Mouse (Mus musculus): Measurements from ENCODE around the gene Inpp4b.
"Not testable (repeated sequence)": the region's sequence is repeated elsewhere in the genome, so short reads cannot be mapped to it uniquely, and the experiment has no call there.

Gene Inpp4b

DNA sequence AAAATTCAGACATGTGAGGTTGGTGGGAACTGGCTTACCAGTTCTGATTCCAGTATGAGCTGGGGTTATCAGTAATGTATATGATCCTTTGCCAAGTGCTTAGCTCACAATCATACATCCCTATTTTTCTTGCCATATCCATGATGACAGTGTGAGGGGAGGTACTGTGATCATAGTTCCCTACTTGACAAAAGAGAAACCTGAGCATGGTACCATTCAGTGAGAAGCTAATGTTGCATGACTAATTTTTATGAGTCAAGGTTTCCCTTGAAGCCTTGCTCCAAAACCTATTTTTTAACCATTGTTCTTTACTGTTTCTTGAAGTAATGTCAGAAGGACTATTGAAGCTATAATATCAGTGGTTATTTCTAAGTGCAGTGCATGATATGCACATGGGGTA lies 458.4 kb downstream of the Inpp4b start:
- in situ Hi-C loops (cut with MboI; ENCODE audit: low pct_unique_long_range_greater_than_20kb in 1 of 2, low sequenced_read_pairs in 2 of 2, unreplicated experiment in 1 of 2): no loop called here

DNA sequence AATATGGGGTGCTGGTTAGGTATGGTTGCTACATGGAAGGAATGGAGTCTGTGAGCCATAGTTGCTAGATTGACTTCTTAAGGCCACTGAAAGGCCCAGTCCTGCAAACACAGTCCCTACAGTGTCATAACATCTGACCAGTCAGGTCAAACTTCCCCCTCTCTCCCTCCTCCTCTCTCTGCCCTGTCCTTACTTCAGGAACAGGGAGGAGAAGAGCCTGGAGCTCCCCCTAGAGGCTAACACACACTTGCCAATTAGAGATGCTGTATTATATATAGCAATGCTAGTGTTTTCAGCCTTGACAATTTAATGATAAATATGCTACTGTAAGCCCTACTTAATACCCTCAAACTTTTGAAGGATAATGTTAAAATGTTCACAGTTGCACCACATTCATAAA lies 464.4 kb downstream of the Inpp4b start:
- in situ Hi-C loops (cut with MboI; ENCODE audit: low pct_unique_long_range_greater_than_20kb in 1 of 2, low sequenced_read_pairs in 2 of 2, unreplicated experiment in 1 of 2): no loop called here

DNA sequence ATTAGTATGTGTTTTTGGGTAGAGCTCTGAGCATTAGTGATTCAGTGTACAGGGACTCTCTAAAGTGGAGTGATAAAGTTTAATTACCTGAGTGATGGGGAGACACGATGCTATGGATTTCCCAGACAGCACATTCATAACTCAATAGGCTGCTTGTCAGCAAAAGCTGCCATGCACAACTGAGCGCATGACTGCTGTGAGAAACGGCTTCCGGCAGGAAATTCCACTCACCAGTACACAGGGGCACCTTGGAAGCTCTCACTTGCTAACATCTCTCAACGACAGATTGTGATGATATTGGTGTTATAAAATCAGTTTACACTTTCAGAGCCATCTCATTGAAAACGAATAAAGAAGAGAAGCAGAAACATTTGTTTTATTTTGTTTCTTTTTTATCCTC lies 465.2 kb downstream of the Inpp4b start:
- in situ Hi-C loops (cut with MboI; ENCODE audit: low pct_unique_long_range_greater_than_20kb in 1 of 2, low sequenced_read_pairs in 2 of 2, unreplicated experiment in 1 of 2): no loop called here

DNA sequence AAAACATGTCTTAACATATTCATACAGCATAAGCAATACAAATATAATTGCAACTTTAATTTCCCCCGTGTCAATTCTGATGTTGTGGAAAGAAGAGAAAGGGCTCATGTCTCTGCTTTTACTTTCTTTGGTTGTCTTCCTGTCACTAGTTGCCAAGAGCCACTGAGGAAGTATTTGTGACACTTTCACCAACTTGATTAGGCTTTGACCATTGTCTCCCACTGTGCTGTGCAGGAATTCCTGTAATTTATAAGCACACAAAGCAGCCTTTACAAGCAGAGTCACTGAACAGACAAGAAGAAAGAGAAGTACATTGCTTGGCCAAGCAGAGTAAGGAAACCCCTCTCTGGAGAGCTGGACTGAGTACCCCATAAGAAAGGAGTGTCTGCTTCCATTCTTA lies 466.1 kb downstream of the Inpp4b start:
- in situ Hi-C loops (cut with MboI; ENCODE audit: low pct_unique_long_range_greater_than_20kb in 1 of 2, low sequenced_read_pairs in 2 of 2, unreplicated experiment in 1 of 2): no loop called here

DNA sequence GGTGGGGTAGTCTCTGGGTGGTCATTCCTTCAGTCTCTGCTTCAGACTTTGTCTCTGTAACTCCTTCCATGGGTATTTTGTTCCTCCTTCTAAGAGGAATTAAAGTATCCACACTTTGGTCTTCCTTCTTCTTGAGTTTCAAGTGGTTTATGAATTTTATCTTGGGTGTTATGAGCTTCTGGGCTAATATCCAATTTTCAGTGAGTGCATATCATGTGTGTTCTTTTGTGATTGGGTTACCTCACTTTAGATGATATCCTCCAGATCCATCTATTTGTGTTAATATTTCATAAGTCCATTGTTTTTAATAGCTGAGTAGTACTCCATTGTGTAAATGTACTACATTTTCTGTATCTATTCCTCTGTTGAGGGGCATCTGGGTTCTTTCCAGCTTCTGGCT lies 467.1 kb downstream of the Inpp4b start:
- in situ Hi-C loops (cut with MboI; ENCODE audit: low pct_unique_long_range_greater_than_20kb in 1 of 2, low sequenced_read_pairs in 2 of 2, unreplicated experiment in 1 of 2): not testable (repeated sequence)

DNA sequence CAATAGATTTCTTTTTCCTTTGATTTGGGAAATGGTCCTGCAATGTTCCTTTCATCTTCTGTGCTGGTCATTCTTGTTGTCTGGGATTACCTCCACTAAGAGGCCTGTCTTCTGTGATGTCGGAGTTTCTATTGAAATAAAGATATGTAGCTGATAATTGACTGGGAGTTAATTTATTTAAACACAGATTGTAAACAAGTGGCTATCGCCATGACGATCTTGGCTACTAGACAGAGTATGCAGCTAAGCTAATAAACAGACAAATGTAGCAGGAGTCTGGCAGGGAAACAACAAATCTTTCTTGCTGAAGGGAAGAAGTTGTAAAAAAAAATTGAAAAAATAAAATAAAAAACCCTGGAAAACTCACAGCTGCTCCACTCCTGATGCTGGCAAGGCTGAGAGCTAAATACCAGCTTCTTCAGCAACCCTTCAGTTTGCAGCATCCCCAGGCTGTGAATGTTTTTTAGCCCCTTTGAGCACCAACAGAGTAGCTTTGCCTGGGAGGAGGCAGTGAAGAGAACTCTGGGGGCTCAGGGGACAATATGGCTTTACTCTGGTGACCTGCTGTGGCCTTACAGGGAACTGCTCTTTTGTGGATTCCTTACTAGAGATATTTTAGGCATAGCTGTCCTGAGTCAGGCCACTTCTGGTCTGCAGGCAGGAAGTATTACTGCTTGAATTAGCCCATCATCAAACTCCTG lies 469.8 kb downstream of the Inpp4b start:
- in situ Hi-C loops (cut with MboI; ENCODE audit: low pct_unique_long_range_greater_than_20kb in 1 of 2, low sequenced_read_pairs in 2 of 2, unreplicated experiment in 1 of 2): no loop called here

DNA sequence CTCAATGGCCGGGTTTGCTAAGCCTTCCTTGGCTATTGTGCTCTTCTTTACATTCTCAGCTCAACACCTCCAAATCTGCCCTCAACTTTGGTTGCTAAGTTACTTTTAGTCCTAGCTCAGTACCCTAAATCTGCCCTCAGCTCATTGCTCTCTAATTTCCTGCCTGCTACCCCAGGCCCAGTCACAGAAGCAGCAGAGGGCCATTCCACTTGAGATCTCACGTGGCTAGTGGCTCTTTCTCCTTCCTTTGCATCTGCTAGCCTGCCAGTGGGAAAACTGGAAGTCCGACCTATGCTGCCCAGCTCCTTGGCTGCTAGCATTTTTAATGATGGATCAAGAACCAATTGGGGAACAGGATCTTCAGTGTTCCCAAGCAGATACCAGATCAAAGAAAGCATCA lies 472.4 kb downstream of the Inpp4b start:
- in situ Hi-C loops (cut with MboI; ENCODE audit: low pct_unique_long_range_greater_than_20kb in 1 of 2, low sequenced_read_pairs in 2 of 2, unreplicated experiment in 1 of 2): no loop called here

DNA sequence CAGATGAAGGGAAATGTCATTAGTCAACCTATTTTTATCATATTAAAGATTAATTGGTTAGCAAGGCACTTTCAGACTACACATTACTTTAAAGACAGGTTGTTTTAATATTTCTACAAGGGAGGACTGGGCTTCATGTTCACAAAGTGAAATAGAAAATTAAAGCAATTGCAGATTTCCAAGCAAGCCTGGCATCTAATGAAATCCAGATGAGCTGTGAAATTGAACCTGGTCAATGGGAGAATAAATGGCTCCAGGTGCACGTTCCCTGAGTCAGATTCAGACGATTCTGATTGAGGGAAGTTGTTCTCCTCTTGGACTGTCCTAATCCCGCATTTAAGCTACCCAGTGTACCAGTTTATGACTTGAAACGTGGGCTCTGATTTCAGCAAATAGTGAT lies 473.2 kb downstream of the Inpp4b start:
- in situ Hi-C loops (cut with MboI; ENCODE audit: low pct_unique_long_range_greater_than_20kb in 1 of 2, low sequenced_read_pairs in 2 of 2, unreplicated experiment in 1 of 2): no loop called here

DNA sequence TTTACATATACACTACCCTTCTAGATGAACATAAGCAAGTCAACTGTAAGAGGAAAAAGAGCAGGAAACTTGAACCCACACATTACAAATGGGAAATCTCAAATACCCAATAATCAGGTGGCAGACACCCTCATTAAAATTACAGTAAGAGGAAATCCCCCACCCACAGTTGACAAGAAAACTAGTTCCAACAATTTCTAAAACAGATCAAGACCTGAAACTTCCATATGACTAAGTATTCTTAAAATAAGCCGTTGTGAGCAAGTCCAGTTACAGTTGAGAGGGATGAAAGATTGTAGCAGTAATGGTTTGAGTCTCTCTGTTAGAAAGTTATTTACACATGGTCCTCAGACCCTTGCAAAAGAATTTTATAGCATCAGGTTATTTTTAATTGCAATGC lies 480.8 kb downstream of the Inpp4b start:
- in situ Hi-C loops (cut with MboI; ENCODE audit: low pct_unique_long_range_greater_than_20kb in 1 of 2, low sequenced_read_pairs in 2 of 2, unreplicated experiment in 1 of 2): no loop called here

DNA sequence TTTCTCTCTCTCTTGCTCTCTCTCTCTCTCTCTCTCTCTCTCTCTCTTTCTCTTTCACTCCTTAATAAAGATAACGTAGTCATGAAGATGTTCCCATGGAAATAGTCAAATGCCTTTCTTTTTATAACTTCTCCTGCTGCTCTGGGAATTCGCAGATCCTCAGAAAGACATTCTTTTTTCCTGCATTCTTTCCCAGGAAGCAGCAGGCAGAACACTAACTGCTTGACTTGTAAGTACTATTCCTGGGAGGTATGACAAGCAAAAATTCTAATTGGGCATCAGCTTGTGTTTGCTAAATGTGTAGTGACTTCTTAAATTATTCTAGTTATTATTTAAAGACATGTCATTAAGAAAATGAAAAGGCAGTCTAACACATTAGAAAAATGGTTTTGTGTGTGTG lies 482.6 kb downstream of the Inpp4b start:
- in situ Hi-C loops (cut with MboI; ENCODE audit: low pct_unique_long_range_greater_than_20kb in 1 of 2, low sequenced_read_pairs in 2 of 2, unreplicated experiment in 1 of 2): no loop called here

DNA sequence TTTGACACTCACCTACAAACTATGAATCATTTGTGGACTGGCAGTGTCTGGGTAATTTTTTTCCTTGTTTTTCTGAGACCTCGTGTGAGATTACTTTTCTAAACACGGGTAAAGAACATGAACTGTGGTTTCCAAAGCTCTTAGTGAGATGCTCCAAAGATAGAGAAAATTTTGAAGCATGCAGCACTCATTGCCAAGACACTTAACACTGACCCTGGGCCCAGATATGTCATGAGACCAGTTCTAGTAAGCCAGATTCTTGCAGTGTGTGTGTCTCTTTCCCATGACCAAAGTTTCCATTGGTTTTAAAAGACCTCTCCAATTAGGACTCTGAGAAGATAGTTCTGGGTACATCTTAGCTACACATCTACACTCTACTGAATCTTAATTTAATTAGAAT lies 484.1 kb downstream of the Inpp4b start:
- in situ Hi-C loops (cut with MboI; ENCODE audit: low pct_unique_long_range_greater_than_20kb in 1 of 2, low sequenced_read_pairs in 2 of 2, unreplicated experiment in 1 of 2): no loop called here

DNA sequence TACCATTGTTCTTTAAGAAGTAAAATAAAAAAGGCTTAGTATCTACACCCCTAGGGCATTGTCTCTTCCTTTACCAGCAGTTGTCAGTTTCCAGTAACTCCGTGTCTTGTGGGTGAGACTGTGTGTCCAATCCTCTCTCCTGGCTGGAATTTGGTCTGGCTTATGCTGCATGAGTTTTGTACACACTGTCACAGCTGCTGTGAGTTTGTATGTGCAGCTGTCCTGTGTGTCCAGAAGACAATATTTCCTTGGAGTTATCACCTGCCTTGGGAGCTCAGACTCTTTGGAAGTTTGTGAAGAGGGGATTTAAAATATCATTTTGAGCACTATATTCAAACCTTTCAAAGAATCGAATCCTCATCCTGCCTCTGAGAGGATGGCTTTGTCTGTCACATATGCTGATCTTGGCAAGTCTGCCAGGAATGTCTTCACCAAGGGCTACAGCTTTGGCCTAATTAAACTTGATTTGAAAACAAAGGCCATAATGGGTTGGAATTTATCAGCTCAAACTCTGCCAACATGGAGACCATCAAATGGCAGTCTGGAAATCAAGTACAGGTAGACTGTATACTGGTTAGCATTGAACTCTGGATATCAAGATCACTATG lies 485.1 kb downstream of the Inpp4b start:
- in situ Hi-C loops (cut with MboI; ENCODE audit: low pct_unique_long_range_greater_than_20kb in 1 of 2, low sequenced_read_pairs in 2 of 2, unreplicated experiment in 1 of 2): no loop called here

DNA sequence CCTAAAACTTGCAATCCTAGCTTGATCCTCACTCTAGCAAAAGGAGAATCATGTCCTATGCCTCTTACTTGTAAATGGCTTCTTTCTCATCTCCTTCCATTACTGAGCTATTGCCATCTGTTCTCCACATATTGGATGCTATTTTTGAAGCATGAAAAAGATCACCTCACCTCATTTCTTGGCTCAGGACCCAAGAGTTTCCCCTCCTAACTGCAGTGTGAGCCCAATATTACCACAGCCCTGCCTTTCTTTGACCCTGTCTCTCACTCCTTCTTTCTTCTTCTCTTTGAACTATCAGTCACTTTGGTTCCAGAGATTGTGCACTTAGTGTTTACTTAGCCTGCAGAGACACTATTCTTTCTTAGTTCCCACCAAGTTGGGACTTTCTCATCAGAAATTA lies 489.1 kb downstream of the Inpp4b start:
- in situ Hi-C loops (cut with MboI; ENCODE audit: low pct_unique_long_range_greater_than_20kb in 1 of 2, low sequenced_read_pairs in 2 of 2, unreplicated experiment in 1 of 2): no loop called here

DNA sequence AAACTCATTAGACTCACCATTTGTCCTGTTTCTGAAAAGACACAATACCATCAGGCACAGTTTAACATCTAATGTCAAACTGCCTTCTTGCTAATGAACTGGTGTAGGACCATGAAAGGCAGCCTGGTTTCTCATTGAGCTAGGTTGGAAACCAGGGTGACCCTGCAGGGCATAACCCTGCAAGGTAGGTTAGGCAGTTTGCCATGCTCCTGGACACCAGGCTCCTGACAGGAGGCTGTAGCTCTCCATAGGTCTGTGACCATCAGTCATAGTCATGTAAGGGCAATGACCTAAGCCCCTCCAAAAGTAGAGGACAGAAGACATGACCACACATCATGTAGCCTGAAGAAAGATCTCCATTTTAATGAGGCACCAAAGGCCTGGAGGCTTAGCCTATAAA lies 491.5 kb downstream of the Inpp4b start:
- in situ Hi-C loops (cut with MboI; ENCODE audit: low pct_unique_long_range_greater_than_20kb in 1 of 2, low sequenced_read_pairs in 2 of 2, unreplicated experiment in 1 of 2): no loop called here

DNA sequence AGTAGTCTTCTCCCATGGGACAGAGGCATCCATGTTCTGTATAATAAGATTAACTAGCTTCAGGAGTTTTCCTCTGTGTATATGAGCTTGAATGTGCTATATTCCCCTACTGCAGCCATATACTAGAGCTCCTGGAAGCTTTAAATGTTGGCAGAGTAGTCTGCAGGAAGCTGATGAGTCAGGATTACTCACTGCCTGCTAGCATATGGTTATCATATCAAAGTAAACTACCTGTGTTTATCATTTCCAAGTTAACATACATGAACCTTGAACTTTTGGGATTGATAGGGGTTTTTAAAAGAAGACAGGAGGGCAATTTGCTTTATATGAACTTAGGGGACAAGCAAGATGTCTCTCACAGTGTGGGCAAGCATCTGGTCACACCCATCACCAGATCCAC lies 498.2 kb downstream of the Inpp4b start:
- in situ Hi-C loops (cut with MboI; ENCODE audit: low pct_unique_long_range_greater_than_20kb in 1 of 2, low sequenced_read_pairs in 2 of 2, unreplicated experiment in 1 of 2): no loop called here

DNA sequence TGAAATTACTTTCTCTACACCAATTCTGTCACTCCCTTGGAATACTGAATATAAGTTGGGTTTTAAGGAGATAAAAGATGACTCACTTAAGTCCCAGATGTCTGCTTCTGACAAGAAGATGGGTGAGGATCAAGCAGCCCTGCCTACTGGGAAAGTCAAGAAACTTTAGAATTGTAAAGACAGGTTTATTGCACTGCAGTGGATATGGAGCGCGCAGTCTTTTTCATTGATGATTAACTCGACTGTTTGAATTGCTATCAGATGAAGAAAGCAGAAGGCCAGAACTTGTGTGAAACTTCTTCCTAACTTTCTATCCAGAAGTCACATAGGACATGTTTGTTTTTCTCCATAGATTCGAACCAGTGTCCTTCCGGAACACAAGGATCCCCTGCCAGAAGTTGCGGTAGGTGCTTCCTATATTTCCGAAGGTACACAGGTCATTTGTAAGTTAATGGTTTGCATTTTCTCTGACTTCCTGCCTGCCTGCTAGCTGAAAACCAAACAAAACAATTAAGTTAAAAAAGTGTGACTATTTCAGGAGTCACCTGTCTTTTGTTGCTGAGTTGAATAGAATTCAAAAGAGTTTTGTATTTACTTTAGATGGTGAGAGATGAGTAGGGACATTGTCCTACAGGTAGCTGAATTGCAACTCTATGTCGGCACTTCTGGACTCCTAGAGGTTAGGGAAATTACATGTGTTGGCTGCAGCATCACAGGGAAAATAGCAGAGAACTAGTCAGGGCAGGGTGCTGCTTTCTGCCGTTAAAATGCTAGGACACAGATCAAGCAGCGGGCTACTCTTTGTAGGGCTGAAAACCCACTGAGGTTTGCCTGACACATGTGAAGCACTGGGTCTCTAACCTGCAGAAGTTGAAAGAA lies 502.0 kb downstream of the Inpp4b start:
- in situ Hi-C loops (cut with MboI; ENCODE audit: low pct_unique_long_range_greater_than_20kb in 1 of 2, low sequenced_read_pairs in 2 of 2, unreplicated experiment in 1 of 2): no loop called here

DNA sequence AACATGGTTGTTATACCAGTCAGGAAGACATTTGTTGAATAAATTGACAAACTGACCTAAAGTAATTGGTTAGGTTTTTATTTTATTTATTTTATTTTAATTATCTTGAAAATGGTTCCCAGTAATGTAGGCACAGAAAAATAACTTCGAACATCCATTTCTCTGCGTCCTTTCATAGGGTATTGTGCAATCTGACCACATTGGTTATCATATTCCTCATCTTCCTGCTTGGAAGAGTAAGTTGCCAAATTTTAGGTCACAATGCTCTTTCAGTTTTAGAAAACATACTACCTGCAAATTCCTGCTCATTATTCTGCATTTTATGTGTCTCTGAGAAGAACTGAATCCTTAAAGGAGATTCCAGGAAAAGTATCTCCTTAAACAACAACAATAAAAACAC lies 505.6 kb downstream of the Inpp4b start:
- in situ Hi-C loops (cut with MboI; ENCODE audit: low pct_unique_long_range_greater_than_20kb in 1 of 2, low sequenced_read_pairs in 2 of 2, unreplicated experiment in 1 of 2): no loop called here

DNA sequence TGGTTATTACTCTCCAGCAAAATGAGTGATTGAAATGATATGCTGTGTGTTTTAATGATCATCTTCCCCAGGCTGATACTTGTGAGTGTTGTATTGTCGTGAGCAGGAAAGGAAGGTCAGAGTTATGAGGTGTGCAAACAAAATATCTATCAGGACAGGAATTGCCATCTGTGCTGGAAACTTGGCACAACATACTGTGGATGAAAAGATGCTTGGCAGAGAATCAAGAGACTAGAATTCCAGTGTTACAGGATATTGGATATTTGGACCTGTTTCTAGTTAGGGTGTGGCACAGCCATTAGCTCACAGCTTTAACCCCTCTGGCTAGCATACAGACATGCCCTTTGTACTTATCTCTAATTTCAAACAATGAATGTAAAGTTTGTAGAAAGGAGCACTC lies 507.6 kb downstream of the Inpp4b start:
- in situ Hi-C loops (cut with MboI; ENCODE audit: low pct_unique_long_range_greater_than_20kb in 1 of 2, low sequenced_read_pairs in 2 of 2, unreplicated experiment in 1 of 2): no loop called here

DNA sequence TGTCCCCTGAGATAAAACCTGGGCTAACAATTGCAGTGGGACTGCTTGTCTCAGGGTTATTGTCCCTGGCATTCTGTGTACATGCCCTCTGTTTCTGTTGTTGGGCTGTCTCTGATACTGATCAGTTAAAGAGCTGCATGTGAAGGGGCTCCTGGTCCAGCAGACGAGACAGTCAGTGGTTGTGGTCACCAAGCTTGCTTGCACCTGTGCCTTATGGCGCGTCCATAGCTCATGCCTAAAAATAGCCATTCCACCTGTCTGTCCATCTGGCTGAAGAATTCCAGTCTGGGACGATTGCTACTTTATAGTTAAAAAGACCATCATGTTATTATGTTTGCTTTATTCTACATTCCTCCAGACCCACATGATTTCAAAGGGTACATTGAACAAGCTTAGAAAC lies 510.8 kb downstream of the Inpp4b start:
- in situ Hi-C loops (cut with MboI; ENCODE audit: low pct_unique_long_range_greater_than_20kb in 1 of 2, low sequenced_read_pairs in 2 of 2, unreplicated experiment in 1 of 2): no loop called here

DNA sequence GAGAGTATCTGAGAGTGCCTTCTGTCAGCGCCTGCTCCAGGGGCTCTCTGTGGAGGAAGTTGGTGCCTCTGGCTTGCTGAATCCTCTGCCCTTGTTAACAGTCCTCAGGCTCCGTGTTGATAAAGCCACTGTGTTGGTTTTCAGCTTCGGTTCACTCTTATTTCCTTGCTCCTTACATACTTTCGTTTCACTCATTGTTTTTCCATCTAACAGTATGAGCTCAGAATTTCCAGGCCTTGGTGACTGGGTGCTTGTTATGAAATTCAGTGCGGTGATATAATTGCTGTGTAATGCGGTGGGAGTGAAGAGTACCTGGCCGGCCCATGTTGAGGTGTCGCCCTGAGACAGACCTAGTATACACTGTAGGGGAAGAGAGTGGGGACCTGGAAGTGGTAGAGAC lies 512.2 kb downstream of the Inpp4b start:
- in situ Hi-C loops (cut with MboI; ENCODE audit: low pct_unique_long_range_greater_than_20kb in 1 of 2, low sequenced_read_pairs in 2 of 2, unreplicated experiment in 1 of 2): no loop called here
